Mouse (Mus musculus): ENCODE measurements at regions not wholly inside any gene's neighbourhood (a gene's known extent, or its start where the extent isn't known, plus 50 kb on each side); places are given as distances from the start of the nearest gene placed in this dataset.

GRCm38 (mm10) chr19:54605346-54605745 is 521.7 kb downstream of the Gpam start:
- no peak for TF ChIP-seq CTCF (IDR thresholded peaks at IDR 0.05; ENCODE audit: extremely low read depth, insufficient read depth, low read length)
- no peak for TF ChIP-seq POLR2A (IDR thresholded peaks at IDR 0.05; ENCODE audit: extremely low read depth, insufficient read depth, low read length)
